Comparison of ENCODE assay signal across 8 mouse cellular contexts in the genomic region with DNA sequence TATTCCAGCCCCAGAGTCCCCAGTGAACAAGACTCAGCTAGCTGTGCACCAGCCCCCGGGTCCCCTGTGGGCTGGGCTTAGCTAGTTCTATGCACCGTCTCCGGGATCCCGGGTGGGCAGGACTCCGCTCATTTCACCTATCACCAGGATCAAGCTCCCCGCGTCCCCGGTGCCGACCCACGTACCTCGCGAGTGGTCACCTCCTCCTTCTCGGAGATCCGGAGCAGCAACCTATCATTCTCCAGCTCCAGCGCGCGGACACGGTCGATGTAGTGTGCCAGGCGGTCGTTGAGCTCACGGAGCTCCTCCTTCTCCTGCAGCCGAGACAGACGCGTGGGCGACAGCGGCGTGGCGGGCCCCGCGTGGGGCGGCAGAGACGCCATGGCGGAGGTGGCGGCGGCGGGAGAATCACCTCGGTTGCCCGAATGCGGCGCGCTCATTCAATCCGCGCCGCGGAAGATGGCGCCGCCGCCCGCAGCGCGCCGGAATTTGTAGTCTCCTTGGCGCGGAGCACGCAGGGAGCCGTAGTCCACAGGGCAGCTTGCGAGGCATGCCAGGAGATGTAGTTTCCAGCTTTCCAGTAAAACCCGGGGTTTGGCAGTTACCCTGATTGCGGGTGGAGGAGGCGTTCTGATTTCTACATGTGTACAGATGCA. TPM values are rescaled to one million over a fixed set of nuclear protein-coding genes. Genes with fewer than 3 reads are reported as not detected.
DNase-seq lines count a peak whose midpoint lies in the region; ATAC-seq and TF ChIP-seq lines count a peak whose summit lies in the region.

Gene Lmnb2, minus strand, starts transcription at position 467 of the 656 bp plus-strand sequence.

- peak; percentile 78 for ATAC-seq in hindbrain, postnatal 0 days

- H3K27me3 ChIP-seq in hindbrain, postnatal 0 days (ENCODE audit: insufficient read depth, low read length): no peaks in the 10 kb centered on the region

- H3K9me3 ChIP-seq in hindbrain, postnatal 0 days (ENCODE audit: low read length): no peaks in the 10 kb centered on the region

- DNase-seq in ZHBTc4 (ENCODE audit: low read depth, low spot score): peak; percentile 77
- peak; percentile 93 to 94 for DNase-seq in cerebellum, postnatal 10 days
- DNase-seq in frontal cortex, postnatal 14 days (ENCODE audit: low spot score in 2 of 2): peak; percentile 74 to 77
- DNase-seq in hindbrain, postnatal 0 days (ENCODE audit: low spot score): peak; percentile 94
- peak; percentile 69 to 82 for DNase-seq in left cerebral cortex, adult 8-10 months (ENCODE audit: low spot score in 2 of 2)
- peak; percentile 89 for DNase-seq in right cerebral cortex, adult 18-20 months
- DNase-seq in yolk sac, embryonic 10.5 days (ENCODE audit: low spot score): peak; percentile 59

- peak within 1 kb of the TSS; percentile 91 for H3K4me2 ChIP-seq in hindbrain, postnatal 0 days (ENCODE audit: low read depth, low read length)

- peak within 1 kb of the TSS; percentile 94 for H3K4me3 ChIP-seq in hindbrain, postnatal 0 days (ENCODE audit: low read length)
- H3K4me3 ChIP-seq in macrophage (ENCODE audit: inconsistent target): peak within 1 kb of the TSS; percentile 98

- H3K4me1 ChIP-seq in hindbrain, postnatal 0 days (ENCODE audit: insufficient read depth, low read length): peaks cover 7% of the 10 kb centered on the region; the same call in 1 of the 2 replicates

- TF ChIP-seq CTCF in hindbrain, postnatal 0 days (IDR thresholded peaks at IDR 0.05; ENCODE audit: low read depth): 0 out of 2 replicates have a peak, but pooled peaks have one; percentile 1

- H3K79me2 ChIP-seq in macrophage (ENCODE audit: inconsistent target): peaks cover 46% of the 10 kb centered on the region

- peak within 1 kb of the TSS; percentile 86 for H3K9ac ChIP-seq in hindbrain, postnatal 0 days (replicated peaks; ENCODE audit: low read length)

- peak within 1 kb of the TSS; percentile 85 for H3K27ac ChIP-seq in hindbrain, postnatal 0 days
- peak within 1 kb of the TSS; percentile 28; the same call in 1 of the 2 replicates for H3K27ac ChIP-seq in macrophage

- no peaks in the 10 kb centered on the region for H3K36me3 ChIP-seq in hindbrain, postnatal 0 days (ENCODE audit: insufficient read depth, low read length)
- no peaks in the 10 kb centered on the region for H3K36me3 ChIP-seq in macrophage (ENCODE audit: inconsistent target)

- WGBS in hindbrain, postnatal 0 days: under 1% methylated on average over 61 of the region's 61 CpGs
- under 1% methylated on average over 54 of the region's 61 CpGs for WGBS in macrophage (ENCODE audit: missing documents)

RNA-seq across cellular contexts. Expression of gene Lmnb2, which starts in this region (rescaled TPM):
- 42.3 and 43.2 TPM in 2 replicates for total RNA-seq in hindbrain, postnatal 0 days (2014; rRNA removed)
- 24.8 and 25.6 TPM in 2 replicates for polyA plus RNA-seq in hindbrain, postnatal 0 days (2015; fragmentation: Nextera tagmentation; extraction: Ambion mirVana)
- total RNA-seq in left cerebral cortex, adult 8-10 months (2022): 10 to 100 TPM; 17.6 to 21.2 (median 20.1) TPM
- 10 to 100 TPM in 19 of 26 experiments, 1 to 10 TPM in 7; 5.1 to 30.1 (median 12.9) TPM for total RNA-seq in macrophage (2018; cell fraction: chromatin; rRNA removed)
- 1 to 10 TPM; 4.0 to 9.6 (median 7.0) TPM for total RNA-seq in macrophage (2018; cell fraction: cytosol; rRNA removed)
- 10 to 100 TPM in 10 of 26 experiments, 1 to 10 TPM in 16; 4.9 to 32.4 (median 8.3) TPM for total RNA-seq in macrophage (2018; cell fraction: nucleus; rRNA removed)
- polyA plus RNA-seq in macrophage (2018): 6.2 to 17.4 TPM (median 7.2 TPM) in 3 replicates

Comparison
In these comparisons a context has a peak if more than half of its experiments do, and no peak if none do; other contexts are left out.
1. Peak in every context shown above with its lines: DNase-seq, ATAC-seq, H3K4me3 ChIP-seq and H3K27ac ChIP-seq.